Comparison of ENCODE assay signal across 26 mouse cellular contexts in the genomic region with DNA sequence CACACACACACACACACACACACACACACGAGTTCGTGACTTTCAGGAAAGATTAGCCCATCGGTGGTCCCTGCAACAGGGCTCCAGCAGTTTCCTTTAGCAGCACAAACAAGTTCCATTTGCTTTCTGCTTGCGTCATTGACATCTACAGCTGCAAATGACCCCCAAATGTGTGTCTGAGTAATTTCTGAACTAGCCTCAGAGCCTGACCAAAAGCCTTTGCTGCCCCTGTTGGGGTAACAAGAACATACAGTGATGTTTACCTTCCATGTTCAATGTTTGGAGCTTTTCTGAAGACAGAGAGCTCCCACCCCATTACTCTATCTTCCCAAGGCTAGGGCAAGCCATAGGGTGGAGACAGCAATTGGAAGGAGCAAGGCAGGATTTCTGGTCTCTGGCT. TPM values are rescaled to one million over a fixed set of nuclear protein-coding genes. Genes with fewer than 3 reads are reported as not detected.
DNase-seq lines count a peak whose midpoint lies in the region; ATAC-seq and TF ChIP-seq lines count a peak whose summit lies in the region.
"Had no signal": no experiment of that assay in that cellular context is flagged by ENCODE, and none has a peak within 500 bp of the region (broad histone marks: within the 10 kb centered on the region; RNA-seq: fewer than 3 reads in every experiment).

No protein-coding gene starts in this region.

- no peaks in the 10 kb centered on the region for H3K9me3 ChIP-seq in heart, embryonic 11.5 days (replicated peaks; ENCODE audit: control insufficient read depth, low read length)
- no peaks in the 10 kb centered on the region for H3K9me3 ChIP-seq in heart, embryonic 15.5 days (replicated peaks)
- H3K9me3 ChIP-seq in lung, embryonic 16.5 days (ENCODE audit: control insufficient read depth, low read length): no peaks in the 10 kb centered on the region
- H3K9me3 ChIP-seq: embryonic facial prominence, embryonic 10.5 days; embryonic facial prominence, embryonic 13.5 days; forebrain, embryonic 12.5 days; forebrain, embryonic 15.5 days; hindbrain, embryonic 12.5 days; hindbrain, embryonic 15.5 days had no signal

- no peak for TF ChIP-seq EP300 in heart, adult 2 months (IDR thresholded peaks at IDR 0.05; ENCODE audit: insufficient read depth, low read depth, low read length)

- no peak overlapping the region for H3K4me3 ChIP-seq in heart, embryonic 11.5 days (ENCODE audit: low read depth, low read length)
- H3K4me3 ChIP-seq in heart, adult 2 months: no peak overlapping the region
- H3K4me3 ChIP-seq in heart, embryonic 15.5 days: no peak overlapping the region
- H3K4me3 ChIP-seq in lung, embryonic 16.5 days (ENCODE audit: low read length): no peak overlapping the region
- H3K4me3 ChIP-seq: embryonic facial prominence, embryonic 10.5 days; embryonic facial prominence, embryonic 13.5 days; erythroblast, embryonic 14.5 days; forebrain, embryonic 12.5 days; forebrain, embryonic 15.5 days; hindbrain, embryonic 12.5 days; hindbrain, embryonic 15.5 days had no signal

- H3K27ac ChIP-seq in heart, embryonic 11.5 days (ENCODE audit: low read depth, low read length): peak overlapping the region; percentile 42; the same call in 1 of the 2 replicates
- H3K27ac ChIP-seq in heart, adult 2 months: no peak overlapping the region
- peak overlapping the region; percentile 39; the same call in 1 of the 2 replicates for H3K27ac ChIP-seq in heart, embryonic 15.5 days
- H3K27ac ChIP-seq in lung, embryonic 16.5 days (ENCODE audit: low read length): peak overlapping the region; percentile 20; the same call in 1 of the 2 replicates
- H3K27ac ChIP-seq: embryonic facial prominence, embryonic 10.5 days; embryonic facial prominence, embryonic 13.5 days; forebrain, embryonic 12.5 days; forebrain, embryonic 15.5 days; hindbrain, embryonic 12.5 days; hindbrain, embryonic 15.5 days had no signal

- TF ChIP-seq POLR2A in heart, adult 2 months (IDR thresholded peaks at IDR 0.05; ENCODE audit: insufficient read depth, low read depth, low read length): no peak

- H3K27me3 ChIP-seq in heart, embryonic 11.5 days (ENCODE audit: control insufficient read depth, insufficient read depth, low read length): no peaks in the 10 kb centered on the region
- H3K27me3 ChIP-seq in heart, adult 2 months (ENCODE audit: control insufficient read depth, insufficient read depth, low read length): no peaks in the 10 kb centered on the region
- H3K27me3 ChIP-seq in heart, embryonic 15.5 days: no peaks in the 10 kb centered on the region
- no peaks in the 10 kb centered on the region for H3K27me3 ChIP-seq in lung, embryonic 16.5 days (ENCODE audit: control insufficient read depth, insufficient read depth, low read depth, low read length)
- H3K27me3 ChIP-seq: embryonic facial prominence, embryonic 13.5 days; forebrain, embryonic 12.5 days; forebrain, embryonic 15.5 days; hindbrain, embryonic 12.5 days; hindbrain, embryonic 15.5 days had no signal

- no peak overlapping the region for H3K9ac ChIP-seq in heart, embryonic 11.5 days (ENCODE audit: low read depth, low read length)
- H3K9ac ChIP-seq in heart, adult 2 months (ENCODE audit: low read depth, low read length): no peak overlapping the region
- no peak overlapping the region for H3K9ac ChIP-seq in heart, embryonic 15.5 days
- H3K9ac ChIP-seq in lung, embryonic 16.5 days (ENCODE audit: low read length): no peak overlapping the region
- H3K9ac ChIP-seq: embryonic facial prominence, embryonic 13.5 days; forebrain, embryonic 12.5 days; forebrain, embryonic 15.5 days; hindbrain, embryonic 12.5 days; hindbrain, embryonic 15.5 days had no signal

- H3K36me3 ChIP-seq in heart, embryonic 11.5 days (ENCODE audit: control insufficient read depth, insufficient read depth, low read length): no peaks in the 10 kb centered on the region
- peaks cover 13% of the 10 kb centered on the region for H3K36me3 ChIP-seq in heart, adult 2 months (ENCODE audit: control insufficient read depth, insufficient read depth, low read length)
- no peaks in the 10 kb centered on the region for H3K36me3 ChIP-seq in heart, embryonic 15.5 days
- no peaks in the 10 kb centered on the region for H3K36me3 ChIP-seq in lung, embryonic 16.5 days (ENCODE audit: control insufficient read depth, insufficient read depth, low read length)
- H3K36me3 ChIP-seq: embryonic facial prominence, embryonic 10.5 days; forebrain, embryonic 12.5 days; forebrain, embryonic 15.5 days; hindbrain, embryonic 12.5 days; hindbrain, embryonic 15.5 days had no signal

- H3K4me1 ChIP-seq in heart, embryonic 11.5 days (ENCODE audit: control insufficient read depth, insufficient read depth, low read length): peaks cover 70% of the 10 kb centered on the region
- H3K4me1 ChIP-seq in heart, adult 2 months (ENCODE audit: control insufficient read depth, insufficient read depth, low read length): peaks cover 11% of the 10 kb centered on the region
- peaks cover 81% of the 10 kb centered on the region for H3K4me1 ChIP-seq in heart, embryonic 15.5 days (replicated peaks)
- H3K4me1 ChIP-seq in lung, embryonic 16.5 days (replicated peaks; ENCODE audit: control insufficient read depth, insufficient read depth, low read length): peaks cover 49% of the 10 kb centered on the region
- H3K4me1 ChIP-seq: forebrain, embryonic 15.5 days; hindbrain, embryonic 12.5 days; hindbrain, embryonic 15.5 days had no signal

- H3K4me2 ChIP-seq in heart, embryonic 11.5 days: no peak overlapping the region
- H3K4me2 ChIP-seq in heart, embryonic 15.5 days: no peak overlapping the region
- H3K4me2 ChIP-seq in lung, embryonic 16.5 days (ENCODE audit: low read depth, low read length): no peak overlapping the region
- H3K4me2 ChIP-seq: embryonic facial prominence, embryonic 13.5 days; forebrain, embryonic 12.5 days; forebrain, embryonic 15.5 days; hindbrain, embryonic 12.5 days; hindbrain, embryonic 15.5 days had no signal

- no peak for DNase-seq in heart, adult 2 months
- no peak for DNase-seq in heart, adult 9 months (ENCODE audit: low spot score in 2 of 2)
- no peak for DNase-seq in lung, postnatal 10 days
- no peak for DNase-seq in cerebellum, adult 9-10 months
- DNase-seq: adrenal gland, adult 2 months; adrenal gland, postnatal 14 days; B cell, adult 2 months; cerebellum, adult 11 months; cerebellum, adult 2 months; cerebellum, postnatal 10 days; cerebellum, postnatal 36 days; embryo, embryonic 11 days; gastrocnemius, postnatal 25 days; kidney, adult 2 months had no signal

- intact Hi-C loops in heart, adult 2 months (cut with DNase I): no loop called here

- no peak for ATAC-seq in heart, embryonic 11.5 days (replicated peaks; ENCODE audit: insufficient number of reproducible peaks, low FRiP score, low TSS enrichment)
- no peak for ATAC-seq in heart, embryonic 15.5 days (replicated peaks; ENCODE audit: insufficient number of reproducible peaks, insufficient read depth, low FRiP score, low read depth)
- no peak for ATAC-seq in lung, embryonic 16.5 days (ENCODE audit: low read depth)
- ATAC-seq: forebrain, embryonic 15.5 days; intestine, postnatal 0 days had no signal

- H3K79me2 ChIP-seq in heart, adult 2 months (replicated peaks; ENCODE audit: control insufficient read depth, insufficient read depth, low read length): peaks cover 3% of the 10 kb centered on the region

- TF ChIP-seq CTCF in heart, adult 2 months (IDR thresholded peaks at IDR 0.05): no peak

- 73% methylated on average over 4 of the region's 4 CpGs for WGBS in heart, embryonic 11.5 days (ENCODE audit: insufficient replicate concordance)
- WGBS in heart, adult 2 months: 77% methylated on average over 4 of the region's 4 CpGs
- 76% methylated on average over 4 of the region's 4 CpGs for WGBS in heart, embryonic 15.5 days
- 70% methylated on average over 4 of the region's 4 CpGs for WGBS in lung, embryonic 16.5 days

RNA-seq across cellular contexts. Expression of gene Creb3l2, which starts 54.7 kb away (rescaled TPM):
- 42.9 and 52.9 TPM in 2 replicates for polyA plus RNA-seq in heart, embryonic 11.5 days (2014; fragmentation: Nextera tagmentation; extraction: Ambion mirVana)
- total RNA-seq in heart, adult 2 months (2021): 10 to 100 TPM; 20.5 to 26.5 TPM
- polyA plus RNA-seq in heart, adult 2 months (2012; rRNA removed): 16.7 and 19.2 TPM in 2 replicates
- 26.7 and 33.6 TPM in 2 replicates for polyA plus RNA-seq in heart, embryonic 15.5 days (2015; fragmentation: Nextera tagmentation; extraction: Ambion mirVana)
- polyA plus RNA-seq in lung, embryonic 16.5 days (2015; fragmentation: Nextera tagmentation; extraction: Ambion mirVana): 27.8 and 31.1 TPM in 2 replicates
- total RNA-seq: MEL had no signal
